Mouse (Mus musculus) MEL (cell line): Measurements from ENCODE around the gene Rnaseh1.

ENCODE experiments used
- EP300 ChIP-seq, 2 experiments: IDR thresholded peaks; 2 replicates each; pipeline ENCODE4 v1.6.1; 2011; ENCODE audit warnings: improper control_type of control experiment in 2 of 2, low read length in 2 of 2, low read depth in 1 of 2, mild to moderate bottlenecking in 1 of 2
- GABPA ChIP-seq: IDR thresholded peaks from 2 replicates; pipeline ENCODE4 v1.6.1; 2012; ENCODE audit warnings: low read depth, mild to moderate bottlenecking, inconsistent platforms, low read length, improper control_type of control experiment, moderate library complexity
- POLR2A ChIP-seq, 2 experiments: IDR thresholded peaks; 2 replicates each; pipeline ENCODE4 v1.6.1; 2011 to 2012; ENCODE audit warnings: low read length in 2 of 2, mild to moderate bottlenecking in 2 of 2, control low read depth in 1 of 2, improper control_type of control experiment in 1 of 2, low read depth in 1 of 2, moderate library complexity in 1 of 2; ENCODE audit not compliant: control insufficient read depth in 1 of 2, insufficient read depth in 1 of 2, poor library complexity in 1 of 2

GRCm38 (mm10) chr12:28705204-28705603 lies 55.8 kb downstream of the Rnaseh1 start:
- TF ChIP-seq POLR2A (IDR thresholded peaks at IDR 0.05; ENCODE audit: control insufficient read depth in 1 of 2, insufficient read depth in 1 of 2, low read depth in 1 of 2, low read length in 2 of 2, poor library complexity in 1 of 2) = no peak
- TF ChIP-seq GABPA = no peak
- TF ChIP-seq EP300 (IDR thresholded peaks at IDR 0.05; ENCODE audit: low read depth in 1 of 2, low read length in 2 of 2) = no peak
